Mouse (Mus musculus) urinary bladder, postnatal 14 days (tissue): Measurements from ENCODE around the gene Gm7145.
"Not testable (repeated sequence)": the region's sequence is repeated elsewhere in the genome, so short reads cannot be mapped to it uniquely, and the experiment has no call there.

Experiments used
- DNase-seq: peaks from one replicate; pipeline ENCODE4 v3.0.0; 2021; ENCODE audit warnings: low spot score

Gene Gm7145

DNA sequence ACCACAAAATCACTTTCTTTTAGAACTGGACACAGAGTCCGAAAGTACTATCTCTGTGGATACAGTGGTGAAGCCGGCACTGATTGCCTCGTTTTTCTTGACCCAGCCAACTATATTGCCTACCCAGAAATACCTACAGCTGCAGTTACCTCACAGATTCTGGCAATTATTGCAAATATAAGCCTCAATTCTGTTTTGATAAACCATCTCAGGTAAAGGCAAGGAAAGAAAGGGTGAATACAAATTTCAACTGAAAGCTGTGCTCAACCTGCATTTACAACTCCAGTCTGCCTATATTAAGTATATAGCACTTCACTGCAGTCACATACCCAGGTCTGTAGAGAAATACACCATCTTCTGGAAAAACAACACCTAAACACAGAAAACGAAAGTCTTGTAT is at the start of gene Gm7145:
Gene Gm7145, plus strand, starts transcription at position 301 of the 400 bp plus-strand sequence.
- no peak for DNase-seq

DNA sequence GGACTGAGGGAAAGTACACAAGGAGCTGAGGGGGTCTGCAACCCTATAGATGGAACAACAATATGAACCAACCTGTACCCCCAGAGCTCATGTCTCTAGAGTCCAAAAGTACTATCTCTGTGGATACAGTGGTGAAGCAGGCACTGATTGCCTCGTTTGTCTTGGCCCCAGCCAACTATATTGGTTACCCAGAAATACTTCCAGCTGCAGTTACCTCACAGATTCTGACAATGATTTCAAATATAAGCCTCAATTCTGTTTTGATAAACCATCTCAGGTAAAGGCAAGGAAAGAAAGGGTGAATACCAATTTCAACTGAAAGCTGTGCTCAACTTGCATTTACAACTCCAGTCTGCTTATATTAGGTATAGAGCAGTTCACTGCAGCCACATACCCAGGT is 38.0 kb upstream of the Gm7145 start, which contains the start of gene Gm28168:
Gene Gm28168, plus strand, starts transcription at position 301 of the 400 bp plus-strand sequence.
- DNase-seq = not testable (repeated sequence)

- not testable (repeated sequence) for DNase-seq
Measured at GRCm38 (mm10) chr1:118003876-118004275, 38.1 kb downstream of the Gm7145 start.

GRCm38 (mm10) chr1:118012736-118013135 is 47.0 kb downstream of the Gm7145 start:
- DNase-seq = not testable (repeated sequence)
